Mouse (Mus musculus) myocyte (in vitro differentiated cells): ENCODE measurements around the gene Clic1.

Experiments
- CEBPB ChIP-seq: IDR thresholded peaks from 2 replicates; pipeline ENCODE4 v1.6.1; 2011; ENCODE audit warnings: mild to moderate bottlenecking, moderate library complexity; ENCODE audit not compliant: poor library complexity, insufficient read depth, severe bottlenecking
- E2F4 ChIP-seq: IDR thresholded peaks from one replicate; pipeline ENCODE4 v1.6.1; 2011; ENCODE audit warnings: mild to moderate bottlenecking, control low read depth, moderate library complexity; ENCODE audit not compliant: insufficient read depth
- MAX ChIP-seq: IDR thresholded peaks from one replicate; pipeline ENCODE4 v1.6.1; 2011; ENCODE audit warnings: low read depth, mild to moderate bottlenecking, control low read depth
- MYOD1 ChIP-seq, 3 experiments: IDR thresholded peaks; one replicate each; pipeline ENCODE4 v1.6.1; 2011; ENCODE audit warnings: control low read depth in 2 of 3, low read depth in 2 of 3, mild to moderate bottlenecking in 2 of 3, moderate library complexity in 1 of 3; ENCODE audit not compliant: insufficient read length in 2 of 3, control insufficient read depth in 1 of 3
- MYOG ChIP-seq, 3 experiments: IDR thresholded peaks; one replicate each; pipeline ENCODE4 v1.6.1; 2011; ENCODE audit warnings: control low read depth in 2 of 3, low read depth in 2 of 3, mild to moderate bottlenecking in 2 of 3; ENCODE audit not compliant: insufficient read length in 2 of 3, control insufficient read depth in 1 of 3, insufficient read depth in 1 of 3
- POLR2A ChIP-seq: IDR thresholded peaks from one replicate; pipeline ENCODE4 v1.6.1; 2011; ENCODE audit warnings: low read depth, mild to moderate bottlenecking, control low read depth, moderate library complexity; ENCODE audit not compliant: insufficient read length
- POLR2AphosphoS2 ChIP-seq: IDR thresholded peaks from one replicate; pipeline ENCODE4 v1.6.1; 2011; ENCODE audit warnings: low read depth, control low read depth; ENCODE audit not compliant: insufficient read length
- TCF12 ChIP-seq: IDR thresholded peaks from one replicate; pipeline ENCODE4 v1.6.1; 2011; ENCODE audit warnings: mild to moderate bottlenecking, control low read depth; ENCODE audit not compliant: poor library complexity, insufficient read depth, severe bottlenecking
- TCF3 ChIP-seq: IDR thresholded peaks from one replicate; pipeline ENCODE4 v1.6.1; 2011; ENCODE audit warnings: low read depth, control low read depth; ENCODE audit not compliant: insufficient read length
- USF1 ChIP-seq: IDR thresholded peaks from one replicate; pipeline ENCODE4 v1.6.1; 2011; ENCODE audit warnings: low read depth, mild to moderate bottlenecking, control low read depth, moderate library complexity

- TF ChIP-seq POLR2A (no peak), MYOG (IDR thresholded peaks at IDR 0.05; ENCODE audit: control insufficient read depth in 1 of 3, insufficient read depth in 1 of 3, insufficient read length in 2 of 3, low read depth in 2 of 3) (no peak), USF1 (no peak), POLR2AphosphoS2 (peak; percentile 73), CEBPB (no peak), TCF3 (no peak), MAX (no peak), MYOD1 (IDR thresholded peaks at IDR 0.05; ENCODE audit: control insufficient read depth in 1 of 3, insufficient read length in 2 of 3, low read depth in 2 of 3) (no peak), TCF12 (no peak), E2F4 (no peak)
Measured at GRCm38 (mm10) chr17:35016791-35017705, 32.7 kb upstream of the Clic1 start.
